Mouse (Mus musculus) olfactory bulb, adult 2 months (tissue): Measurements from ENCODE around the gene Gm20661.

Experiments
- CTCF ChIP-seq: fragments of 200-500 bp; IDR thresholded peaks from 2 replicates; pipeline ENCODE4 v1.5.1; 2012; ENCODE audit warnings: low read depth, mild to moderate bottlenecking, low read length, moderate library complexity; ENCODE audit not compliant: insufficient read depth
- POLR2A ChIP-seq: fragments of 200-500 bp; IDR thresholded peaks from 2 replicates; pipeline ENCODE4 v1.6.1; 2012; ENCODE audit warnings: mild to moderate bottlenecking, low read depth, low read length, moderate library complexity; ENCODE audit not compliant: insufficient read depth

DNA sequence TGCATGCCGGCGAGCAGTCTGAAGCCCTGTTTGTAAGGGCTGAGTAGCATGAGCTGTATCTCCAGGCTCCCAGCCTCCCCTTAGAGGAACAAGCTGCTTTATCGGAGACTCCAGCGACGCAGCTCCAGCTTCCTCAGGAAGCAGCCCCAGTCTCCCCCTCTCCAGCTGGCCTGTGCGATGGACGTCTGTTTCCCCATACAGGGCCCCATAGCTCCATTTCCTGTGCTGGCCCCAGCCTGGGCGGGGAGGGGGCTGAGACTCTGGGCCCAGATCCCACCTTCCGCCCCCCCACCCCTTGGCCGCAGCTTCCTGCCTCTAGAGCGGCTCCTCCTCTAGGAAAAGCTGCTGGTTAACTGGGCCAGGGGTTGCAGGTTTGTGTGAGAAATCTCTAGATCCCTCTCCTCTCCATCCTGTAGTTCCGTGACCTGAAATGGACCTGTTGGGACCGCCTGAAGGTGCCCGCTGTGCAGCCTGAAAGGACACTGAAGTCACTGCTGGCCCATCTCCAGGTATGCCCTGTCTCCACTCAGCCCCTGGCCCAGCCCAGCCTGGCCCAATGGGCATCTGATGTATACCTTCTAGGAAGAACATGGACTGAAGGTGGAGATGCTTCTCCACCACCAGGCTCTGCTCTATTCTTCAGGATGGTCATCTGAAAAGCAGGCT, at the start of gene Gm20661:
- TF ChIP-seq CTCF (no peak), POLR2A (no peak)
